ENCODE assay signal across 8 mouse cellular contexts in the genomic region with DNA sequence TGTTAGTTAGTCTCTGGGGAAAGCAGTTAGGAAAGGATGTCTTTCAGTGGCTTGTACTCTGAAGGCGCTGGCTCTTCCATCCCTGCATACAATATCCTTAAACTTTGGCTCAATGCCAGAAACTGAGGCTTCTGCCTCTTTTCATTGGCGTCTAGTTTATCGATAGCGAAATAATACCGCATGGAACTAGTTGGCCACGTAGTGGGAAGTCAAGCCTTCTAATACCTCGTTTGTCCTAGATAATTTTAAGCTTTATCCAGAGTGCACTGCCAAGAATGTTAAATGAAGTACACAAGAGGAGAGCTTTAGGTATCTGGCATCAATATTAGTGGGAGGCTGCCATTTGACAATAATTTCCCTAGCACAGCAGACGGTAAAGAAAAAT. TPM values are rescaled to one million over a fixed set of nuclear protein-coding genes. Genes with fewer than 3 reads are reported as not detected.
DNase-seq lines count a peak whose midpoint lies in the region; ATAC-seq and TF ChIP-seq lines count a peak whose summit lies in the region.
"Had no signal": no experiment of that assay in that cellular context is flagged by ENCODE, and none has a peak within 500 bp of the region (broad histone marks: within the 10 kb centered on the region; RNA-seq: fewer than 3 reads in every experiment).

No protein-coding gene starts in this region.

- no peak for TF ChIP-seq POLR2A in limb, embryonic 14.5 days (IDR thresholded peaks at IDR 0.05; ENCODE audit: borderline replicate concordance, extremely low read depth, insufficient read depth, insufficient read length)

- no peaks in the 10 kb centered on the region for H3K36me3 ChIP-seq in lung, embryonic 14.5 days (ENCODE audit: insufficient read depth)
- H3K36me3 ChIP-seq in embryonic facial prominence, embryonic 15.5 days: no peaks in the 10 kb centered on the region
- H3K36me3 ChIP-seq in limb, embryonic 14.5 days (ENCODE audit: control insufficient read depth, insufficient read depth, low read length): no peaks in the 10 kb centered on the region
- no peaks in the 10 kb centered on the region for H3K36me3 ChIP-seq in stomach, postnatal 0 days (ENCODE audit: control insufficient read depth, insufficient read depth, low read length)

- no peak overlapping the region for H3K27ac ChIP-seq in lung, embryonic 14.5 days (ENCODE audit: low read depth)
- H3K27ac ChIP-seq in embryonic facial prominence, embryonic 15.5 days (replicated peaks): no peak overlapping the region
- no peak overlapping the region for H3K27ac ChIP-seq in limb, embryonic 14.5 days (replicated peaks; ENCODE audit: low read depth, low read length)
- no peak overlapping the region for H3K27ac ChIP-seq in stomach, postnatal 0 days (replicated peaks)
- H3K27ac ChIP-seq: macrophage had no signal

- H3K27me3 ChIP-seq in lung, embryonic 14.5 days (ENCODE audit: insufficient read depth, low read length): peaks cover 13% of the 10 kb centered on the region; the same call in 1 of the 2 replicates
- peaks cover 26% of the 10 kb centered on the region for H3K27me3 ChIP-seq in embryonic facial prominence, embryonic 15.5 days
- peaks cover 22% of the 10 kb centered on the region; the same call in 1 of the 2 replicates for H3K27me3 ChIP-seq in limb, embryonic 14.5 days (ENCODE audit: control insufficient read depth, insufficient read depth, low read length)
- H3K27me3 ChIP-seq in stomach, postnatal 0 days (ENCODE audit: control insufficient read depth, insufficient read depth, low read length): 0 out of 2 replicates have a peak, but pooled peaks cover 2% of the 10 kb centered on the region

- no peak for TF ChIP-seq EP300 in stomach, postnatal 0 days (optimal IDR thresholded peaks at IDR 0.05)

- H3K9me3 ChIP-seq in lung, embryonic 14.5 days (ENCODE audit: low read depth, low read length): no peaks in the 10 kb centered on the region
- H3K9me3 ChIP-seq in embryonic facial prominence, embryonic 15.5 days (replicated peaks): no peaks in the 10 kb centered on the region
- H3K9me3 ChIP-seq in limb, embryonic 14.5 days (ENCODE audit: control insufficient read depth, low read length): no peaks in the 10 kb centered on the region
- no peaks in the 10 kb centered on the region for H3K9me3 ChIP-seq in stomach, postnatal 0 days (ENCODE audit: control insufficient read depth, low read length)

- 21% methylated on average over 8 of the region's 8 CpGs for WGBS in lung, embryonic 14.5 days
- WGBS in embryonic facial prominence, embryonic 15.5 days: 13% methylated on average over 8 of the region's 8 CpGs
- WGBS in limb, embryonic 14.5 days: 23% methylated on average over 8 of the region's 8 CpGs
- whole genome bisulfite sequencing in stomach, postnatal 0 days: 25% methylated on average over 8 of the region's 8 CpGs

- H3K4me2 ChIP-seq in lung, embryonic 14.5 days: peak overlapping the region; percentile 69
- peak overlapping the region; percentile 94 for H3K4me2 ChIP-seq in embryonic facial prominence, embryonic 15.5 days (replicated peaks)
- H3K4me2 ChIP-seq in limb, embryonic 14.5 days (replicated peaks; ENCODE audit: low read depth, low read length, severe bottlenecking): peak overlapping the region; percentile 89; the same call in 1 of the 2 replicates
- H3K4me2 ChIP-seq in stomach, postnatal 0 days (replicated peaks; ENCODE audit: low read depth): peak overlapping the region; percentile 60; the same call in 1 of the 2 replicates

- no peak for TF ChIP-seq CTCF in lung, embryonic 14.5 days (IDR thresholded peaks at IDR 0.05; ENCODE audit: low read depth)
- no peak for TF ChIP-seq CTCF in stomach, postnatal 0 days (IDR thresholded peaks at IDR 0.05; ENCODE audit: low read depth)

- ATAC-seq in lung, embryonic 14.5 days (ENCODE audit: insufficient read depth): no peak
- no peak for ATAC-seq in embryonic facial prominence, embryonic 15.5 days (ENCODE audit: insufficient number of reproducible peaks, low FRiP score, low TSS enrichment, low read depth)
- ATAC-seq in limb, embryonic 14.5 days (ENCODE audit: low FRiP score, low read depth): no peak
- no peak for ATAC-seq in stomach, postnatal 0 days (ENCODE audit: low FRiP score, low TSS enrichment)

- H3K4me3 ChIP-seq in lung, embryonic 14.5 days (ENCODE audit: low read depth, low read length): no peak overlapping the region
- H3K4me3 ChIP-seq in embryonic facial prominence, embryonic 15.5 days (replicated peaks): peak overlapping the region; percentile 62; the same call in 1 of the 2 replicates
- H3K4me3 ChIP-seq in limb, embryonic 14.5 days (replicated peaks; ENCODE audit: low read length): no peak overlapping the region
- H3K4me3 ChIP-seq in stomach, postnatal 0 days (ENCODE audit: low read depth, low read length): peak overlapping the region; percentile 2; the same call in 1 of the 2 replicates

- H3K4me1 ChIP-seq in lung, embryonic 14.5 days (ENCODE audit: insufficient read depth): no peaks in the 10 kb centered on the region
- peaks cover 20% of the 10 kb centered on the region for H3K4me1 ChIP-seq in embryonic facial prominence, embryonic 15.5 days
- H3K4me1 ChIP-seq in limb, embryonic 14.5 days (ENCODE audit: control insufficient read depth, insufficient read depth, low read length): peaks cover 10% of the 10 kb centered on the region; the same call in 1 of the 2 replicates
- H3K4me1 ChIP-seq in stomach, postnatal 0 days (replicated peaks; ENCODE audit: control insufficient read depth, insufficient read depth): peaks cover 3% of the 10 kb centered on the region; the same call in 1 of the 2 replicates

- DNase-seq in lung, embryonic 14.5 days: peak; percentile 65
- no peak for DNase-seq in lung, postnatal 14 days
- DNase-seq in limb, embryonic 14.5 days (ENCODE audit: low spot score): no peak
- DNase-seq in stomach, postnatal 0 days (ENCODE audit: low spot score): no peak
- DNase-seq in lung, postnatal 4 days: no peak
- no peak for DNase-seq in adrenal gland, adult 18-20 months (ENCODE audit: low spot score in 2 of 2)

- no peak overlapping the region for H3K9ac ChIP-seq in lung, embryonic 14.5 days
- H3K9ac ChIP-seq in embryonic facial prominence, embryonic 15.5 days: no peak overlapping the region
- H3K9ac ChIP-seq in limb, embryonic 14.5 days (ENCODE audit: low read depth, low read length, severe bottlenecking): no peak overlapping the region
- no peak overlapping the region for H3K9ac ChIP-seq in stomach, postnatal 0 days (ENCODE audit: low read length)

RNA-seq across cellular contexts. Expression of a gene that starts 2.2 kb away (rescaled TPM):
- 7.6 and 7.8 TPM in 2 replicates for polyA plus RNA-seq in lung, embryonic 14.5 days (2014; fragmentation: Nextera tagmentation; extraction: Ambion mirVana)
- polyA plus RNA-seq in embryonic facial prominence, embryonic 15.5 days (2015; fragmentation: Nextera tagmentation; extraction: Ambion mirVana): 6.1 and 7.3 TPM in 2 replicates
- 5.1 and 5.9 TPM in 2 replicates for polyA plus RNA-seq in limb, embryonic 14.5 days (2012; rRNA removed)
- polyA plus RNA-seq in limb, embryonic 14.5 days (2014; fragmentation: Nextera tagmentation; extraction: Ambion mirVana): 6.2 and 7.4 TPM in 2 replicates
- polyA plus RNA-seq in stomach, postnatal 0 days (2015; fragmentation: Nextera tagmentation; extraction: Ambion mirVana): 1.5 TPM in 2 replicates
- 10 to 100 TPM; 10.2 to 15.4 TPM for total RNA-seq in adrenal gland, adult 18-20 months (2021)
- polyA plus RNA-seq: macrophage had no signal

Comparison
In these comparisons a context has a peak if more than half of its experiments do, and no peak if none do; other contexts are left out.
1. H3K4me3 ChIP-seq: peak in embryonic facial prominence, embryonic 15.5 days (single experiment) and stomach, postnatal 0 days (single experiment); none in lung, embryonic 14.5 days (single experiment) and limb, embryonic 14.5 days (single experiment).
2. Peak in every context shown above with its lines, with median percentiles within 50 percentile points of each other: H3K4me2 ChIP-seq.